Mouse (Mus musculus): ENCODE data around the gene Tlr7. TPM values are rescaled to one million over a fixed set of nuclear protein-coding genes. Genes with fewer than 3 reads are reported as not detected.
"Not testable (repeated sequence)": the region's sequence is repeated elsewhere in the genome, so short reads cannot be mapped to it uniquely, and the experiment has no call there.

Gene Tlr7
- polyA plus RNA-seq, 1 experiment from 2014 or later, result 0.33 TPM

- peaks cover 5% of the 10 kb centered on the region for H3K27me3 ChIP-seq (ENCODE audit: control insufficient read depth, insufficient read depth, low read depth, low read length)
- no peaks in the 10 kb centered on the region for H3K4me1 ChIP-seq (ENCODE audit: control insufficient read depth, insufficient read depth, low read length)
- WGBS, result 60% methylated on average over 1 of the region's 1 CpGs
- H3K9me3 ChIP-seq (replicated peaks; ENCODE audit: control insufficient read depth, low read length, poor library complexity, severe bottlenecking), result no peaks in the 10 kb centered on the region
- no peaks in the 10 kb centered on the region for H3K36me3 ChIP-seq (ENCODE audit: control insufficient read depth, insufficient read depth, low read length)
- no peak overlapping the region for H3K4me3 ChIP-seq (ENCODE audit: low read depth, low read length)
- H3K9ac ChIP-seq (ENCODE audit: low read depth, low read length), result no peak overlapping the region
- H3K27ac ChIP-seq (ENCODE audit: low read length), result no peak overlapping the region
- ATAC-seq, result no peak
- no peak overlapping the region for H3K4me2 ChIP-seq (ENCODE audit: low read length)
Observed at GRCm38 (mm10) chrX:167323742-167324141, 6.6 kb downstream of the Tlr7 start.

GRCm38 (mm10) chrX:167321233-167321806 is 9.0 kb downstream of the Tlr7 start:
- H3K4me1 ChIP-seq (ENCODE audit: control insufficient read depth, insufficient read depth, low read length), result no peaks in the 10 kb centered on the region
- no peaks in the 10 kb centered on the region for H3K9me3 ChIP-seq (replicated peaks; ENCODE audit: control insufficient read depth, low read length, poor library complexity, severe bottlenecking)
- H3K27ac ChIP-seq (ENCODE audit: low read length), result no peak overlapping the region
- WGBS, result 55% methylated on average over 4 of the region's 4 CpGs
- H3K4me3 ChIP-seq (ENCODE audit: low read depth, low read length), result no peak overlapping the region
- peaks cover 5% of the 10 kb centered on the region for H3K27me3 ChIP-seq (ENCODE audit: control insufficient read depth, insufficient read depth, low read depth, low read length)
- no peak overlapping the region for H3K4me2 ChIP-seq (ENCODE audit: low read length)
- H3K9ac ChIP-seq (ENCODE audit: low read depth, low read length), result no peak overlapping the region
- no peak for ATAC-seq
- H3K36me3 ChIP-seq (ENCODE audit: control insufficient read depth, insufficient read depth, low read length), result no peaks in the 10 kb centered on the region

- Histone ChIP-seq H3K36me3 (ENCODE audit: control insufficient read depth, insufficient read depth, low read length) (no peaks in the 10 kb centered on the region), H3K9ac (ENCODE audit: low read depth, low read length) (no peak overlapping the region), H3K27ac (ENCODE audit: low read length) (no peak overlapping the region), H3K9me3 (replicated peaks; ENCODE audit: control insufficient read depth, low read length, poor library complexity, severe bottlenecking) (no peaks in the 10 kb centered on the region), H3K4me2 (ENCODE audit: low read length) (no peak overlapping the region), H3K4me1 (ENCODE audit: control insufficient read depth, insufficient read depth, low read length) (no peaks in the 10 kb centered on the region), H3K4me3 (ENCODE audit: low read depth, low read length) (no peak overlapping the region), H3K27me3 (ENCODE audit: control insufficient read depth, insufficient read depth, low read depth, low read length) (no peaks in the 10 kb centered on the region; the same call in none of the 2 replicates)
- WGBS, result 36% methylated on average over 4 of the region's 4 CpGs
- ATAC-seq, result no peak
Observed at GRCm38 (mm10) chrX:167318819-167319396, 11.4 kb downstream of the Tlr7 start.

- no peak for ATAC-seq
- WGBS, result 71% methylated on average over 5 of the region's 5 CpGs
- H3K4me3 ChIP-seq (ENCODE audit: low read depth, low read length), result no peak overlapping the region
- no peaks in the 10 kb centered on the region for H3K36me3 ChIP-seq (ENCODE audit: control insufficient read depth, insufficient read depth, low read length)
- H3K9ac ChIP-seq (ENCODE audit: low read depth, low read length), result no peak overlapping the region
- H3K27me3 ChIP-seq (ENCODE audit: control insufficient read depth, insufficient read depth, low read depth, low read length), result no peaks in the 10 kb centered on the region; the same call in none of the 2 replicates
- no peak overlapping the region for H3K4me2 ChIP-seq (ENCODE audit: low read length)
- H3K4me1 ChIP-seq (ENCODE audit: control insufficient read depth, insufficient read depth, low read length), result no peaks in the 10 kb centered on the region
- no peaks in the 10 kb centered on the region for H3K9me3 ChIP-seq (replicated peaks; ENCODE audit: control insufficient read depth, low read length, poor library complexity, severe bottlenecking)
- H3K27ac ChIP-seq (ENCODE audit: low read length), result no peak overlapping the region
Observed at GRCm38 (mm10) chrX:167315766-167316165, 14.6 kb downstream of the Tlr7 start.

GRCm38 (mm10) chrX:167315093-167315726 is 15.1 kb downstream of the Tlr7 start:
- H3K4me1 ChIP-seq (ENCODE audit: control insufficient read depth, insufficient read depth, low read length), result no peaks in the 10 kb centered on the region
- 68% methylated on average over 4 of the region's 4 CpGs for WGBS
- no peak overlapping the region for H3K27ac ChIP-seq (ENCODE audit: low read length)
- ATAC-seq, result no peak
- H3K9me3 ChIP-seq (replicated peaks; ENCODE audit: control insufficient read depth, low read length, poor library complexity, severe bottlenecking), result no peaks in the 10 kb centered on the region
- H3K27me3 ChIP-seq (ENCODE audit: control insufficient read depth, insufficient read depth, low read depth, low read length), result no peaks in the 10 kb centered on the region; the same call in none of the 2 replicates
- no peak overlapping the region for H3K9ac ChIP-seq (ENCODE audit: low read depth, low read length)
- H3K4me3 ChIP-seq (ENCODE audit: low read depth, low read length), result no peak overlapping the region
- no peak overlapping the region for H3K4me2 ChIP-seq (ENCODE audit: low read length)
- no peaks in the 10 kb centered on the region for H3K36me3 ChIP-seq (ENCODE audit: control insufficient read depth, insufficient read depth, low read length)

- H3K9me3 ChIP-seq (replicated peaks; ENCODE audit: control insufficient read depth, low read length, poor library complexity, severe bottlenecking); H3K36me3 ChIP-seq (ENCODE audit: control insufficient read depth, insufficient read depth, low read length); H3K27ac ChIP-seq (ENCODE audit: low read length); ATAC-seq; H3K27me3 ChIP-seq (ENCODE audit: control insufficient read depth, insufficient read depth, low read depth, low read length); H3K4me2 ChIP-seq (ENCODE audit: low read length); H3K9ac ChIP-seq (ENCODE audit: low read depth, low read length); H3K4me3 ChIP-seq (ENCODE audit: low read depth, low read length); H3K4me1 ChIP-seq (ENCODE audit: control insufficient read depth, insufficient read depth, low read length): not testable (repeated sequence)
- WGBS, result no CpG with 5 or more reads among the region's 1 CpGs
Observed at GRCm38 (mm10) chrX:167302061-167302460, 28.3 kb downstream of the Tlr7 start.

- Histone ChIP-seq H3K4me3 (ENCODE audit: low read depth, low read length) (no peak overlapping the region), H3K4me1 (ENCODE audit: control insufficient read depth, insufficient read depth, low read length) (no peaks in the 10 kb centered on the region), H3K9ac (ENCODE audit: low read depth, low read length) (no peak overlapping the region), H3K9me3 (replicated peaks; ENCODE audit: control insufficient read depth, low read length, poor library complexity, severe bottlenecking) (no peaks in the 10 kb centered on the region), H3K36me3 (ENCODE audit: control insufficient read depth, insufficient read depth, low read length) (no peaks in the 10 kb centered on the region), H3K27ac (ENCODE audit: low read length) (no peak overlapping the region), H3K4me2 (ENCODE audit: low read length) (0 out of 2 replicates have a peak overlapping the region, but pooled peaks have one; percentile 31), H3K27me3 (ENCODE audit: control insufficient read depth, insufficient read depth, low read depth, low read length) (0 out of 2 replicates have a peak, but pooled peaks cover 3% of the 10 kb centered on the region)
- no peak for ATAC-seq
- WGBS, result 29% methylated on average over 9 of the region's 9 CpGs
Observed at GRCm38 (mm10) chrX:167276953-167277352, 53.4 kb downstream of the Tlr7 start.

- no peaks in the 10 kb centered on the region for H3K9me3 ChIP-seq (replicated peaks; ENCODE audit: control insufficient read depth, low read length, poor library complexity, severe bottlenecking)
- no peak overlapping the region for H3K27ac ChIP-seq (ENCODE audit: low read length)
- H3K27me3 ChIP-seq (ENCODE audit: control insufficient read depth, insufficient read depth, low read depth, low read length), result 0 out of 2 replicates have a peak, but pooled peaks cover 3% of the 10 kb centered on the region
- ATAC-seq, result no peak
- no peak overlapping the region for H3K9ac ChIP-seq (ENCODE audit: low read depth, low read length)
- H3K4me1 ChIP-seq (ENCODE audit: control insufficient read depth, insufficient read depth, low read length), result no peaks in the 10 kb centered on the region
- WGBS, result 66% methylated on average over 10 of the region's 10 CpGs
- no peak overlapping the region for H3K4me3 ChIP-seq (ENCODE audit: low read depth, low read length)
- H3K36me3 ChIP-seq (ENCODE audit: control insufficient read depth, insufficient read depth, low read length), result no peaks in the 10 kb centered on the region
- 0 out of 2 replicates have a peak overlapping the region, but pooled peaks have one; percentile 31 for H3K4me2 ChIP-seq (ENCODE audit: low read length)
Observed at GRCm38 (mm10) chrX:167276551-167276950, 53.8 kb downstream of the Tlr7 start.

- WGBS, result 83% methylated on average over 4 of the region's 4 CpGs
- Histone ChIP-seq H3K4me3 (ENCODE audit: low read depth, low read length) (no peak within 1 kb of the TSS), H3K9me3 (replicated peaks; ENCODE audit: control insufficient read depth, low read length, poor library complexity, severe bottlenecking) (no peaks in the 10 kb centered on the region), H3K27me3 (ENCODE audit: control insufficient read depth, insufficient read depth, low read depth, low read length) (peaks cover 3% of the 10 kb centered on the region), H3K4me2 (ENCODE audit: low read length) (no peak within 1 kb of the TSS), H3K36me3 (ENCODE audit: control insufficient read depth, insufficient read depth, low read length) (no peaks in the 10 kb centered on the region), H3K9ac (ENCODE audit: low read depth, low read length) (no peak within 1 kb of the TSS), H3K27ac (ENCODE audit: low read length) (no peak within 1 kb of the TSS), H3K4me1 (ENCODE audit: control insufficient read depth, insufficient read depth, low read length) (no peaks in the 10 kb centered on the region)
- no peak for ATAC-seq
Observed at GRCm38 (mm10) chrX:167264086-167264485, 66.3 kb downstream of the Tlr7 start, which contains the start of gene Tlr8. TSS of gene Tlr8 (minus strand) at chrX:167264329.

Data from midbrain, embryonic 16.5 days (tissue).